Mouse (Mus musculus) adipocyte (in vitro differentiated cells): Measurements from ENCODE around the gene Foxo4.

Experiments
- DNase-seq: peaks from one replicate; pipeline ENCODE4 v3.0.0-alpha.2; 2016; ENCODE audit warnings: low spot score

Gene Foxo4

DNA sequence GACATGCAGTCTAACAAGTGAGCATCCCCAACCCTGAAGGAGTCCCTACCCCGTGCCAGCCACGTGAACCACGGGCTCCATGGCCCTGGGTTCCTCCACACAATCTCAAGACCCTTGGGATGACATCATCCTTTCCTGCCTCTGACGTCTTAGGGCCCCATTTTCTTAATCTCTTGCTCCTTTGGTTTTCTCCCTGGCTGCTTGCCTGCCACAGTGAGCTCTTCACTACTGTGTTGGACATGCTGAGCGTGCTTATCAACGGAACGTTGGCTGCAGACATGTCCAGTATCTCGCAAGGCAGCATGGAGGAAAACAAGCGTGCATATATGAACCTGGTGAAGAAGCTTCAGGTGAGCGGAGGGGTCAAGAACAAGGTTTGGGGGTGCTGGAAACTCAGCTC, 35.8 kb downstream of the Foxo4 start:
- no peak for DNase-seq

DNA sequence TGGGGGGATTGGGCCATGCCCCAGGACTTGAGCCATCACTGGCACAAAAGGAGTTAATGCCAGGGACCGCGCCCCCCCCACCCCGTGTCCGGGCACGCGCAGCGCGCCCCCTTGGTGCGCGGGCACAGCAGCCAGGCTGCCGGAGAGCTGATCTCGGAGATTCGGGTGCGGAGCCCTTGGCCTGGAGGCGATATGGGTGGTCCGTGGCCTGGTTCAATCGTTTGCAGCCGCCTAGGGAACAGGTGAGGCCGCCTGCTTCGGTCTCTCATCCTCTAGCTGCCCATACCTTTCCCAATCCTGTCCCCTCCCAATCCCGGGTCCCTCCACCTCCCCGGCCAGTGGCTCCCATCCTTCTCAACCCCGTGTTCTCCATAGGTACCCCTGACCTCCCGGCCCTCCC, 44.7 kb downstream of the Foxo4 start, which contains the start of gene Nlgn3:
Gene Nlgn3, plus strand, starts transcription at position 114 of the 400 bp plus-strand sequence.
- no peak for DNase-seq

DNA sequence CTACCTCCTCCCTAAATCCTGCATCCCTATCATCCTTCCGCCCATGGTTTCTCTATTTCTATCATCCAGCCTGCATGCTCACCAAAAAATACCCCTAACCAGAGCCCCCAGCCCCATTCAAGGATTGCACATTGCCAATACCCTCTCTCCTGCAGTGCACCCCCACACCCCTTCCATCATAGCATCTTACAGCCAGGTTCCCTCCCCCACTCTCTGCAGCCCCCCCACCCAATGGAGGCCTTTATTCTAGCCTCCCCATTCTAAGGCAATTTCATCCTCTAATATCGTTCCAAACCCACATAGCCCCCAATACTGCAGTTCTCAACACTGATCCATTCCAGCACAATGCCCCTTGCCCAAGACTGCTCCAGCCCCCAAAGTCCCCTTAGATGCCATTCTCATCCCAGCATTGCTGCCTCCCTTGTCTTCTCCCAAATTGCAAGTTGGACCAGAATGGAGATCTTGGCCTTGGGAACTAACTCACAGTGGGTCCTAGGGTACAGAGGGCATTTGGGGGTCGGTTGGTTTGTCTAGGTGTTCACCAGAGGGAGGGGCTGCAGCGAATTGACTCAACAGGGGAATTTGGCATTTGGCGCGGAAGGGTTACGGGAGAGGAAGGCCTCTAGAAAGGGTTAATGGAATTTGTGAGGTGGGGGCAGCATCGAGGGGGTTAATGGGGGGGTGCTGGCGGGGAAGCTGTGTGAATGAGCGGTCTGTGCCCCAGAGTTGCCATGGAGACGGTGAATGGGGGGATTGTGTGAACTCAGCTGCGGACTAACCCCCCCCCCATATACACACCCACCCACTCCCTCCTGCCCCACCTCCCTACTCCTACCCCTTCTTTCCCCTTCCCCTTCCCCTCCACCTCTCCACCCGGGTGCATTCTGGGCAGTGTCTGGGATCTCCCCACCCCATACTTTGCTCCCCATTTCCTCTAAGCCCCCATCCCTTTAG, 45.4 kb downstream of the Foxo4 start:
- DNase-seq = no peak

DNA sequence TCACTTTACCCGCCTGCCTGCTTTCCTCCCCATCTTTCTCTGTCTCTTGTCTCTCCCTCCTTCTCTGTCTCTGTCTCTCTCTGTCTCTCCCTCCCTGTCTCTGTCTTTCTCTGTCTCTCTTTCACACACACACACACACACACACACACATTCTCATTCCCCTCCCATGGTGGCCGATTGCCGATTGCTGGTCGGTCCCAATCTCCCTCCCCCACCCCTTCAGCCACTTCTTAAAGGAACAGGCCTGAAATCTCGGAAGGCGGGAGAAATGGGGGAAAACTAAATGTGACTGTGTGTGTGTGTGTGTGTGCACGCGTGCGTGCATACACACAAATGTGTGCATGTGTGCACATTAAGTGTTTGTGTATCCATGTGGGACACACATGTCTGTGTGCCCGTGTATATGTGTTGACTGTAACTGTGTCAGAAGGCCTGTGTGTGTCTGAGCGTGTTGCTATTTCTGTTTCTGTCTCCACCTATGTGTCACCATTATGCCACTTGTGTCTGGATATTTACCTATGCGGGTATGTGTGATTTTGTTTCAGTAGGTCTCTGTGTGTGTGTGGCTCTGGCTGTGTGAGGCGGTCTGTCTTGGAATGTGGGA, 46.2 kb downstream of the Foxo4 start:
- no peak for DNase-seq

GRCm38 (mm10) chrX:101301654-101302053, 47.3 kb downstream of the Foxo4 start:
- DNase-seq = no peak

DNA sequence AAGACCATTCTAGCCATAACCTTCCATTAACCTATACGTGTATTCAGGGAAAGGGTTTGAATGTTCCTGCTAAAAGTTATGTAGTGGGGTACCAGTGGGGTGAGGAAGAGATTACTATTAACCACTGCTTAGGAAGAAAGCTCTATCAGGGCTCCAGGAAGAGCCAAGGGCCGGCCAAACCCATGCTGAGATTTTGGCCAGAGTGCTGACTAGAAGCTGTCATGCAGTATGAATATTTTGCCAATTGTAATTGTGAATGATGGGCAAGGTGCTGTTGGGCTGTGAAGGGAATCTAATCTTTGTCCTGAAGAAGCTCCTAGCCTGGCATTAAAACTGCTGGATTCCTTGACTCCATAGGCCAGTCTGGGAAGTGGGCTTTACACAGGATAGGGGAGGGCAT, 50.3 kb downstream of the Foxo4 start:
- no peak for DNase-seq

- no peak for DNase-seq
Measured at GRCm38 (mm10) chrX:101309299-101309698, 55.0 kb downstream of the Foxo4 start.
